Mouse (Mus musculus): ENCODE results near the gene Ush1g.

- TF ChIP-seq POLR2A (IDR thresholded peaks at IDR 0.05; ENCODE audit: insufficient read length, low read depth) (no peak), USF1 (IDR thresholded peaks at IDR 0.05; ENCODE audit: low read depth) (no peak), TCF12 (IDR thresholded peaks at IDR 0.05; ENCODE audit: insufficient read depth, poor library complexity, severe bottlenecking) (no peak), SRF (IDR thresholded peaks at IDR 0.05; ENCODE audit: control insufficient read depth, insufficient read length, low read depth) (no peak), POLR2AphosphoS2 (IDR thresholded peaks at IDR 0.05; ENCODE audit: insufficient read length, low read depth) (no peak), MYOG (IDR thresholded peaks at IDR 0.05; ENCODE audit: control insufficient read depth in 1 of 3, insufficient read depth in 1 of 3, insufficient read length in 2 of 3, low read depth in 2 of 3) (no peak), CEBPB (IDR thresholded peaks at IDR 0.05; ENCODE audit: insufficient read depth, poor library complexity, severe bottlenecking) (no peak)
Measured at GRCm38 (mm10) chr11:115282723-115283485, 38.9 kb downstream of the Ush1g start.
